Mouse (Mus musculus) spleen, postnatal 36 days (tissue): ENCODE data around the gene Hectd2.

Experiments
- DNase-seq, 2 experiments: peaks; one replicate each; pipeline ENCODE4 v3.0.0; 2022; ENCODE audit warnings: low spot score in 2 of 2, mixed read lengths in 1 of 2

Hectd2 gene

DNA sequence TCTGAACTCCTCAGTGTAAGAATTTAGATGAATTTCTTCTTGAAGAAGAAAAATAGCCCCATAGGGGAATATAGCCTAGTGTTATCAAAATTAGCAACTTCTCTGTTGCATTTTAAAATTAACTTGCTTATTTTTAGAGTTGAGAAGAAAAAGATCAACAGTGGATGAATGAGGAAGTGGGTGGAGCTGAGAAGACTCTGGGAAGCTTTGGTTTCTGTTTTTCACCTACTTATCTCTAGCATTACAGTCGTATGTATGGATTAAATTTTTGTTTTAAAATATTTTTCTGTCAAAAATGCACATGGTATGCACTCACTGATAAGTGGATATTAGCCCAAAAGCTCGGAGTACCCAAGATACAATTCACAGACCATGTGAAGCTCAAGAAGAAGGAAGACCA is 6.7 kb downstream of the Hectd2 start:
- no peak for DNase-seq

DNA sequence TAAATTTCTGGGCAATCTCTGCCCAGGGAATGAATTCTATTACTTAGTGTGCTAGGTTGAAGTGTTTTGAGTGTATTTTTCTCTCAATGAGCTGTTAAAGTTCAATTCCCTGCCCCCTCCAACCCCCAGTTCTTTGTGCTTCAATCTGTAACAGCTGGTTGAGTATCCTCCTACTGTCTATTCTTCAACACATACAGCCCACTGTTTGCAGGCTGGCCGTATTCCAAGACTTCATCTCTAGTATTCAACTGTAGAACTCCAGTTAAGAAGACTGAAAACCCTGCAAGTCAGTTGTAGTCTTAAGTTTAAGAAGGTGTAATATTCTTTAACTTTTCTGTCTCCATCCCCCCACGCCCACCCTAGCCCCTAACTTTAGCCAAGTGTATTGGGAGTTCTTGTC is 10.0 kb downstream of the Hectd2 start:
- no peak for DNase-seq

DNA sequence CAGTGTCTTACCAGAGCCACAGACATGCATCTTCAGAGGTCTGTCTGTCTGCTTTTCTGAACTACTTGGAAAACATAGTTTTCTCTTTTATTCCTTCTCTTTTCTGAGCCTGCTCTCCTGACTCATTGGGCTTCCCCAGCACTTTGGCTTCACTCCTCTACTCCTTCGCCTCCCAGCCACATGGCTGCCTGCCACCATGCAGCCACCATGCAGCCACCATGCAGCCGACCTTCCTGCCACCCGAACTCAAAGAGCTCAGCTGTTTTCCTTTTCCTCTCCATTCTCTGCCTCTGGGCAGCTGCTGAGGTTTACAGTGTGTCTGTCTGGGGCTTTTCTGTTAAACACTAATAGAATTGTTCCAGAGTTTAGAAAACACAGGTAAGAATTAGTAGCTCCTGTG is 19.5 kb downstream of the Hectd2 start:
- DNase-seq = no peak

DNA sequence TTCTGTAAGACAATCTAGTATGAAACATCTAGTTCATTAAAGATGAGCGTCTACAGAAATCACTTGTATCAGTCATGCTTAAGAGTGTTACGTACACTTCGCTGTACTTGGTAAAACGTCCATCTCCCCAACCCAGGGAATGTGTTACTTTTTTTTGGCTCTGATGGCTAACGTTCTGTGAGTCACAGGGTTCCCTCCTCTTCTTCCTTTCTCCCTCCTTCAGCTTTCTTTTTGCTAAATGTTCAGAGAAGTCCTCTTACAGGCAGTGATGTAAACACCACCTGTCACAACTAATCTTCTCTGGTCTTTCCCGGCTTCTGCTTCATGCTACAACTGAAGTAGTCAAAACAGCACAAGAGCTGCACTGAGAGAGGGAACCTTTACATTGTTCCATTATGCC is 20.7 kb downstream of the Hectd2 start:
- no peak for DNase-seq

DNA sequence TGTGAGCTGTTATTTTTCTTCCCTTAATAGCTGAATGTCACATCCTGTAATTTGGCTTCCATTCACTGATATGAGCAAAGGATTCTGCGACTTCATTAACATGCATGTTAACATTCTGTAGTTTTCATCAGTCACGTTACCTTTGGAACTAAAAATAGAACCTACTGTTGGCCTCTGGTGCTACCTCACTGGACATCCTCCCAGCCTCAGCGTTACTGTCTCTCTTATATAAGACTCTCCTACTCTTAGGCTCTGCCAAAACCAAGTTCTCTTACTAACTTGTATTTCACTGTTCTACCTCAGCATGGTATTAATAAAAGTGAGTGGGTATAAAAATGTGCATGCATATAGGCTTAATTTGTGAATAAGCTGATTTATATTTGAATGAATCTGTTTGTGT is 26.4 kb downstream of the Hectd2 start:
- DNase-seq = no peak

DNA sequence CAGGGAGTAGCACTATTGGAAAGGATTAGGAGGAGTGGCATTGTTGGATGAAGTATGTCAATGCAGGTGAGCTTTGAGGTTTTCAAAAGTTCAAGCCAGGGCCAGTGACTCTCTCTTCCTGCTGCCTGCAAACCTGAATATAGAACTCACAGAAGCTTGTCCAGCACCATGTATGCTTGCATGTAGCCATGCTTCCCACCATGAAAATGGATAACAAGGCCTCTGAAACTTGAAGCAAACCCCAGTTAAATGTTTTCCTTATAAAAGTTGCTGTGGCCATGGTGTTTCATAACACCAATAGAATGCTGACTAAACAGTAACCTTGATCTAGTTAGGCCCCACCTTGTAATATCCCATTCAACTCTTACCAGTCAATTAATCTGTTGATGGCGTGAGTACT is 27.7 kb downstream of the Hectd2 start:
- DNase-seq = no peak

DNA sequence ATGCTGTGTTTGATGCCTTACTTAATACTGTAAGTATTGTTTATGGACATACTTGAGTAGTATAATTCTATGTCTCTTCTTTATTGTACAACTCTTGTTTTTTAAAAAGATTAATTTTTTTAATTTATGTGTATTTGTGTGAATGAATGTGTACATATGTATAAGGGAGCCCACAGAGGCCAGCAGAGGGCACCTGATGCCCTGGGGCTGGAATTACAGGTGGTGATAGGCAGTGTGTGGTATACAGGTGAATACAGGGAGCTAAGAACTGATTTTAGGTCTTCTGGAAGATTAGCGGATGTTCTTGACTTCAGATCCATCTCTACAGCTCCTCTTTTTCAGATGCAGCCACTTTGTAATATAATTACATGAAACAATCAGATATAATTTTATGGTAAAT is 31.1 kb downstream of the Hectd2 start:
- no peak for DNase-seq

DNA sequence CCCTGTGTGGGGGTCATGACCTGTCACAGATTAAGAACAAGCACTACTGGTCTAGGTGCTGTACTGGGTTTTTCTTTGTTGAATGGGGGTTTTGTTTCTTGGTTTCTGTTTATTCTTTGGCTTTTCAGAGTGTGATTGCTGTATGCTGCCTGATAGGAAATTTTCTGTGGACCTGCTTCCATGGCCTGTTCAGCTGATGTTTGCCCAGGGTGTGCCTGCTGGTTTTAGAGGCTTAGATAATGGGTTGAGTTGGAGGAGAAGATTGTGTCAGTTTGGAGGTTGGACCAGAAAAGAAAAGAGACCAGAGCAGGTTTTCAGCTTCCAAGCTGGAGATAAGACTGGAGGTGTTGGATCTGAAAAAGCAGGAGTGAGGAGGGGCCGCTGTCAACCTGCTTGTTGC is 40.0 kb downstream of the Hectd2 start:
- DNase-seq = no peak

DNA sequence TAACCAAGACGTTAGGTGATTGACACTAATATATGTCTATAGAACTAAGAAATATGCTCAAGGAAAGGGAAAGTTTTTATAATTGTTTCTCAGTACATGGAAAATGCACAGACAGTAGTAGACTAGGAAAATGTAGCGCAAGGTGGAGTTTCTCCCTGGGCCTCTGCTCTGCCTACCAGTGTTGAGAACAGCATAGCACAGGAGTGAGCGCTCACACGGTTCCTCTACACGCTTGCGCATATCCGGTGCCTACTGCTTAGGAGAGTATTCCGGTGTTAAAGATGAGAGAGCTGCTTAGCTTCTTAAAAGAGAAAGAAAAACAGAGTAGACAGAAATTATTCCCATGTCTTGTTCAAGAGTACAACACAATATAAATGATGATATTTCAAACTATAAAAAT is 47.4 kb downstream of the Hectd2 start:
- DNase-seq = no peak

DNA sequence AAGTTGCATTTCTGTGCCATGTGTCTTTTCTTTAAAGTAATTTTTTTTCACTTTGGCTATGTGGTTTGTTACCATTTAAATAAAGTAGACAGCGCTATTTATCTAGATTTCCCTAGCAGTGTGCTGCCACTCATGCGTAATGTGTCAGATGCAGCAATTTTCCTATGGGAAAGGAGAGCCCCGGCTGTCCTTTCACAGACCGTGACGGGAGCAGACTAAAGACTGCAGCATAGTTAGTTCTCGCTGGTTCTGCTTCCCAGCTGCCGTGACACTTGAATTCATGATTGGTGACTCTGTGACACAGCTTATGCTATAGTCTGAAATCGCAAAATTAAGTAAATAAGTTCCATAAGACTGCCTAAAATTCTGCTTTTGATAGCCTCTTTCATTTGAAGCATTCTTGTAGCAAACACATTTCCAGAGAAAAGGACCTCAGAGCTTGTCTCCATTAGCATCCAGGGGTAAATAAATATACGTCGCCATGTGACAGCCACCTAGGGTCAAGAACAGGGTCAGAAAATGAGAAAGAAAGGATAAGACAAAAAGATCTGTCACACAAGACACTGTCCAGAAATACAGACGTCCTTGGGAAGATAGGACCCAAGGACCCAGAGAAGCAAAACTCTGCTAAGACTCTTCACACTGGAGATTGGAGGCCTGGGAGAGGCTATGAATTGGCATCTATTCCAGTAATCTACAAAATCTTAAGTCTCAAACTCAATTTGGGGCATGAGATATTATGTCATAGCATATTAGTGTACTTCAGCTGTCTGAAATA is 48.3 kb downstream of the Hectd2 start:
- no peak for DNase-seq

DNA sequence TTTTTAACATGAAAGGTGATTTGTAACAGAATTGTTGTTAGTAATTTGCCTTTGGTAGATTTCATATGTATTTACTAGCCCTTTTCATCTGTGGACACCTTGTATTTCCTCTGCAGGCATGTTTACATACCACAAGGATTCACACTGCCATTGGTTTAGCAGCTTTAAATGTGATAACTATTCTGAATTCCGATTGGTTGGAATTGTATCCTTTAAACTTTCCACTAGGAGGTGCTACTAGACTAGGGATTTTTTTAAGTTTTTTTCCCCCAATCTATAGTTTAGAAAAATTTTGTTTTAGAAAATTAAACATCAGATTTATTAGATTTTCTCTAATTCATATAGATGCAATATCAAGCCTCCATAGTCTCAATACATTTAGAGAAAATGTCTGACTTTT is 51.8 kb downstream of the Hectd2 start:
- no peak for DNase-seq

DNA sequence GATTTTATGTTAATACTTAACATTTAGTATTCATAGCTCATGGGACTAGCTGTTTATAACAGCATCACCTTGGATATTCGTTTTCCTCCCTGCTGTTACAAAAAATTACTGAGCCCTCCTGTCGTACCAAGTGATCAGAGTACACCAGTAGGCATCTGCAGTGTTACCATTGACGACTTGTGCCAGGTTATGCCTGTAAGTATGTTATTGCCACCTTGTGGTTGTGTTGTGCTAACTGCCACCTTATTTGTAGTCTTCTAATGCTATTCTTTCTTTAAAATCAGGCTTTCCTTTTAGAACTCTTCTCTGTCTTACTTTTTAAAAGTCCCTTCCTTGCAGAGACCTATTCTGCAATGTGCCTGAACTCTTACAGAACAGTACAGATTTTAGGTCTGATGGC is 54.8 kb downstream of the Hectd2 start:
- no peak for DNase-seq

DNA sequence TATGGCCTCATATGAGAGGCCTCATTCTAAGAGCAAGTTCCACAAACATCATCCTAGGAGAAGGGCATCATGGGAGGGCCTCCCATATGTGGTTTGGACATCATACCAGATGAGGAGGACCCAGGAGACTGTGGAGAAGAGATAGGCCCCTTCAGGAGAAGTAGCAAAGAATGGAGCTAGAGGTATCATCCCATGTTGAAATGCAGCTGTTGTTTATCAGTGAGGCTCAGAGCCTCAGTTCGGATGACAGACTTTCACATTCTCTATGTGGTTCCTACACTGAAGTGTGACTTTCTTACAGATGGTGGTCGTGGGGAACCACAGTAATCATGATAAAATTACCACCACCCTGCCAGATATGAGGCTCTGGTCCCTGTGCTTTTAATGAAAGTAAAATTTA is 55.9 kb downstream of the Hectd2 start:
- DNase-seq = no peak

DNA sequence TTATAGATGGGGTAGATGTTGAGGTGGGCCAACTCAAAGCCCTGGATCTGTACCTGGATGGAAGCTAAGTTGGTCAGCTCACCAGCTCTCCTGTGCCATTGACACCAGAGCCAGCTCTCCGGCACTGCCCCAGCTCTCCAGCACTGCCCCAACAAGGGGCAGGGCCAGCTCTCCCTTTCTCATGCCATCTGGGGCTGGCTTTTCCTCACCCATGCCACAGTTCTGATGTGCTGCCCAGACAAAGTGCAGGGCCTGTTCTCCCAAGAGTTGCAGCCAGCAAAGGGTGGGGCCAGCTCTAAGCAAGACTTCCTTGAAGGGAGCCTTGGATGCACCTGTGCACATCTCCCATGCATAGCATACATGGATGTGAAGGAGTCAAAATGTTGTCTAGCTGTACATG is 71.5 kb downstream of the Hectd2 start:
- no peak for DNase-seq

DNA sequence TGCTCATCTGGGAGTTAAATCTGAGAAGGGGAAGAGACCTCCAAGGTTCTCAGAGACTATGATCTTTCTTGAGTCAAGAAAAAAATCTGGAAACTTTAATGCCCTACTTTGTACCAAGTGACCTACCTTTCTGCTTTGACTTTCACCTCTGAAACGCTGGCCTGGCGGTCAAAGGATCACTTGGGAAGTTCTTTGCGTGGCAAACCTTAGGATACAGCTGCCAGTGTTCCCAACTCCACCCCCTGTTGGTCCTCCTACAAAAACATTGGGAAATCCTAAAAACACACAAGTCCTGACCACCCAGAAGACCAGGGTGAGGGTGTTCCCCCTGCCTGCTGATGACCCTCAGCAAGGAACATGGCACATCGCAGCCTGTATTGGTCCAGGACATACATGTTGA is 72.4 kb downstream of the Hectd2 start:
- DNase-seq = no peak

DNA sequence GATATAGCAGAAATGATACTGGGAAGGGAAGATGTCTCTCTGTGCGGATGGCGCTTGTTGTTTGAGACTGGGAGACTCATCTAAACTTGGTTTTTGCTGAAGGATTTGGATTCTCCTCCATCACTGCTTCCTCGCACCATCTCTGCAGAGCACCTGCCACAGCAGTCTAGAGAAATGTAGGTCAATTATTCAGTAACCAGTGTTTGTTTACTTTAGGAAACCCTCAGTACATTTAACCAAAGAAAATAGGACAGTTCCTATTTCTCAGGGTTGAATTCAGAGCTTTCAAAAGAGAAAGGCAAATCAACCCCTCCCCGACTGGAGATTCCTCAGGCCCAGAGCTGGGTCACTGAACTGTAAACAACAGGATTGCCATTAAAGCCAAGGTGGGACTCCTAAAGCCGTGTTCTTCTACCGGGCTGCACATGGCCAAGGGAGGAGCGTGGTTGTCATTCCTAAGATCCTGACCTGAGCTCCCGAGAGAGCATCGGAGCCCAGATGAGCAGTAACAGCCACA is 75.0 kb downstream of the Hectd2 start:
- no peak for DNase-seq

DNA sequence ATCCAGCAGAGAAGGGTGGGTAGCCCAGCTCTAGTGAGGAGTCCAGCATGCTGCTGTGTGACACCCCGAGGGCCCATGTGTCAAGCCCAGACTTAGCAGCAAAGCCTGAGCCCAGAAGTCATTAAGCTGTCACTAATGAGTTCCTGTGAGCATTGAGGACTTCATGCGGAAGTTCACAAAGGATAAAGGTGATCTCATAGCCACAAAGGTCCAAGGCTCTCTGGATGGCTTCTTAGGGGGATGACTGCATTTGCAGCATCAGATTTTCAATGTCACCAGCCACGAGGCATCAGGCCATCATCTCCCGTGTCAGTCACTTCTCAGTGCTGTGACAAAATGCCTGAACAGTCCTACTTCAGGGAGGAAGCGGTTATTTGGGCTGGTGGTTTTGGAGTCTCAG is 75.9 kb downstream of the Hectd2 start:
- DNase-seq = no peak

DNA sequence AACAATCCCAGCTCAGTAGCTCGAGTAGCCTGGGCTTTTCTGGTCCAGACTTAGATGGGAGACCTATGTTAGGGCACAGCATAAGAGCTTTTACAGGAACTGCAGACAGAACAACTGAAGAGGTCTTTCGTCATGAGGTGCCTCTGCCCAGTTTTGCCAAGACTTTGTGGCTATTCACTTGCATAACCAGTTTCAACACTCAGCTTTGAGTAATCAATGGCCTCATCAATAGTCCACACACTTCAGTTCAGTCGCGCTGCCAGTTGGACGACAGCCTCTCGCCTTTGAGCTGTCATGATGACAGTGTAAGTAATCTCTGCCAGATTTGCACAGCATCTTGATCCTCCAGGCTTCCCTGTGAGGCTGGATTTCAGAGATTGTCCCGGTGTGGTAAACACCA is 80.3 kb downstream of the Hectd2 start:
- no peak for DNase-seq

DNA sequence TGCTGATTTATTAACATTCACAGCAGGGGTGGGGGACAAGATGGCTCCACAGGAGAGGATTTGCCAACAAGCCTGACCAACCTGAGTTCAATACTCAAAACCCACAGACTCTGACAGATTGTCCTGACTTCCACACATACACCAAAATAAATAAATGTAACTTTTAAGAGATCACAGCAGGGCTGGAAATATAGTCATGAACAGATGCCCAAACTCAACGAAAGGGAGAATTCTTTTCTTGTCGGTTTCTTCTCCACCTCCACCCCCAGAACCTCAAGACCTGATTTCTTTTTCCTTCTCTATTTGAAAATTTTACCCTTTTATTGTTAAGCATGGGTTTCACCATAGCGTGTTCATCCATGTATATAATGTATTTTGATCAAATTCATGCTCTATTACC is 82.8 kb downstream of the Hectd2 start:
- DNase-seq = no peak

DNA sequence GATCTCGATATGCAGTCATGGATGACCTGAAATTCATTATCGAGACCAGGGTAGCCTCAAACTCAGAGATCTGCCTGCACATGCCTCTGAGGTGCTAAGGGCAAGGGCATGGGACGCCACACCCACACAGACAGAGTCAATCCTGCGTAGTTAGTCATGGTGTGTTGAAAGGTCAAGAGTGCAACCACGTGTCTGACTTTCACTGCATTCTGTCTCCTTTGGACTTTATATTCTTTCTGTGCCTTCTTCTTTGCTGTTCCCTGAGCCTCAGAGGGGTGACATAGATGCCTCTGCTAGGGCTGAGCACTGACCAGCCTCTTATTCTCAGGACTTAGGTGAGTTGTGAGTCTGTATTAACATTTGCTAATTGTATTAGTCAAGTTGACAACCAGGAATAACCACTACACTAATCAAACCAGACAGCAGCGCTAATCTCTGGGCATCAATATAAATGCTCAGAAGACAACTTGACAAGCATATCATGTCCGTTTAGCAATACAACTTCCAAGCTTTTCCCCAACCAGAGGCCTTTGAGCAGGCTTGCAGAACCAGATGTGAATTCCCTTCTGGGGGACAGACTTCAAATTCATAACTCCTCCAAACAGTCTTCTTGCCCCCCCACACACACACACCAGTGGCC is 83.6 kb downstream of the Hectd2 start:
- DNase-seq = no peak

DNA sequence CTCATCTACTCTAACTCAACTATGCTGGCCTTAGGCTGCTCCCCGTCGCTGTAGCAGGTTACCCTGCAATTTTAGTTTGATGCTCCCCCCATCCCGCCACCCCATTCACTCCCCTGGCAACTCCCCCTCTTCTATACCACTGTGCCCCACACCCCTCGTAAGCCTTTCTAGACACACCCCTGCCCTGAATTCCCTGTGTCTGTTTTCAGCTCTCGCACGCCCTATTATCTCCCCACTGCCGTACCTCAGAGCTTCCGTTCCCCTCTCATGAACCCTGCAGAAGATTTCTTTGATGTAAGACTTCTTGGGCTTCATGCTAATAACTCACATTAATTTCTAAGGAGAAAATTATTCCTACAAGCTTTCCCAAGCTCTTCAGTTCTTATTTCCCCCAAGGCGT is 84.6 kb downstream of the Hectd2 start:
- no peak for DNase-seq

DNA sequence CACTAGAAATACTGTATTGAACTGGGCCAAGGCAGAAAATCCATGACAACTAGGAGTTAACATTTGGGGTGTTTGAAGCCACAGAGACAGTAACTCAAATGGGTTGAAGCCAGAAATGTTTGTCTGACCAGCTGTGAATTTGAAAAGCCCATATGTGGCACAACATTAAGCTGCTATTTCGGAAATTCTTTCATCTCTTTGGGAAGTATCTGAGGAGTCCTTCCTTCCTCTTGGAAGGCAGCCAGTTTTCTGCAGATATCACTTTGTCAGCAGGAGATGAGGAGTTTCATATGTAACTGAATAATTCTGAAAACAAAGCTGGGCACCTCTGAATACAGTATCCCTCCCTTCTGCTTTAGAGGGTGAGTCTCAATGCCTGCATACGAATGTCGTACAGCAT is 86.7 kb downstream of the Hectd2 start:
- no peak for DNase-seq

DNA sequence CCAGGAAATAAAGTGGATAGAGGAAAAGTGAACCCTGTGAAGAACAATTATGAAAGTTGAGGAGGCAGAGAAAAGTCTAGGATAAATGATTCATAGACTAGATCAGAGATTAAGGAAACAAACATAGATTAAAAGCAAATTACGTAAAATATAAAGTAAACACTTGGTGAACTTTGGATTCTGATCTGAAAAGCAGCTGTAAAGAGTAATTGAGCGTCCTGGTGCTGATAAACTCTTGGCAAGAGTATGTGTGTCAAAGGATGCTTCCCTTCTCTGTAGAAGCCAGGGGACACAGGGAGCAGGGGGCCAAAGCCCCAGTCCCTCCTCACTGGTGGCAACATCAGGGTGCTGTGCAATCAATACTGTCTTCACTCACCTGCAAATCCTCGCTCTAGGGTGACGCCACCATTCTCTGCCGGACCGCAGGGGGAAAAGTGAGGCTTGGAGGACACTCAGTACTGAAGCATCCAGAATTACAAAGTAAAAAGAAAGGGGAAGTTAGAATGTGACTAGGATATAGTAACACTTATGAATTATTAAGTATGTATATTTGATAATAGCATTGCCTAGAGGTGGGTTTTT is 91.0 kb downstream of the Hectd2 start:
- DNase-seq = no peak
